Mouse (Mus musculus) WW6 (cell line): ENCODE results near the gene Olfr746.

Experiments used
- DNase-seq: peaks from one replicate; pipeline ENCODE4 v3.0.0-alpha.2; 2013; ENCODE audit warnings: low read depth, low spot score

Olfr746 gene

GRCm38 (mm10) chr14:50646783-50647182 is at the start of gene Olfr746:
TSS of gene Olfr746 (plus strand) at chr14:50647083.
- DNase-seq, result no peak

GRCm38 (mm10) chr14:50614579-50614978 is 32.3 kb upstream of the Olfr746 start, which contains the start of gene Olfr744:
TSS of gene Olfr744 (plus strand) at chr14:50614879.
- no peak for DNase-seq

GRCm38 (mm10) chr14:50639088-50639487 is 7.8 kb upstream of the Olfr746 start, which contains the start of gene Olfr745:
TSS of gene Olfr745 (plus strand) at chr14:50639388.
- DNase-seq, result no peak

GRCm38 (mm10) chr14:50693106-50693505 is 46.2 kb downstream of the Olfr746 start, which contains the start of gene Olfr747:
TSS of gene Olfr747 (minus strand) at chr14:50693206.
- no peak for DNase-seq
